Mouse (Mus musculus): ENCODE measurements around the gene Cacna1d. TPM values are rescaled to one million over a fixed set of nuclear protein-coding genes. Genes with fewer than 3 reads are reported as not detected.

Cacna1d gene
- polyA plus RNA-seq, 1 experiment from 2014 or later = 2.7 TPM

DNA sequence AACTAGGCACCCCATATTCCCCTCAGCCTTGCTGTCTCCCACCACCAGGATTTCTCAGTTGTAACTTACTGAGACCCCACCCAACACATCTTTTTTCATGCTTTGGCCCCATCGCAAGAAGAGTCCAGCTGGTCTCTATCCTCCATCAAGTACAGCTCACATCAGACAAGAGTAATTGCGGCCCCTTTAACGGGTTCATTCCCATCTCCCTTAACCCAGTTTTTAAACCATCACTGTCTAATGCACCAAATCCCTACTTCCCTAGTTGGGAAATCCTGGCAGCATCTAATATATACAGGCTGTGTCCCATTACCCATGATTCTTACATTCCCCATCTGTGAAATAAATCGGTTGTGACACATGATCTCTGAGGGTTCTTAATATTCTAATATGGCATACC lies 130.8 kb downstream of the Cacna1d start:
- no peaks in the 10 kb centered on the region for H3K4me1 ChIP-seq

DNA sequence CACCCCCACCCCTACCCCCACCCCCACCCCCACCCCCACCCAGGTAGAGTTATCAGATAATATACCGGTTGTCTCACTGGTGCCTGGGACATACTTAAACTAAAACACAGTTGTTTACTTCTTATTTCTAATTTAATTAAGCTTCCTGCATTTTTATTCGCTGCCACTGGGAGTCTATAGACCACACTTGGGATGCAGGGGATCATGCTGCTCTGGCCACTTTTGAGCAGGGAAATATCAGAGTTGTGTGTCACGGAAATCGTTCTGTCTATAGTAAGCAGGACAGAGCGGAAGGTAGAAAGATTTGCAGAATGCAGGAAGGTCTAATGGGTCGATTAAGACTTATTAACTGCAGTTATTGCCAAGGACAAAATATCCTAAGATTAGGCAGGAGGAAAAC lies 131.3 kb downstream of the Cacna1d start:
- no peak overlapping the region for H3K9ac ChIP-seq
- 81% methylated on average over 6 of the region's 6 CpGs for WGBS
- no peak overlapping the region for H3K4me2 ChIP-seq
- ATAC-seq (ENCODE audit: low FRiP score) = no peak
- H3K36me3 ChIP-seq (replicated peaks) = no peaks in the 10 kb centered on the region
- H3K4me3 ChIP-seq (replicated peaks) = no peak overlapping the region
- peaks cover 9% of the 10 kb centered on the region for H3K27me3 ChIP-seq
- no peak overlapping the region for H3K27ac ChIP-seq
- no peaks in the 10 kb centered on the region for H3K9me3 ChIP-seq
- H3K4me1 ChIP-seq = no peaks in the 10 kb centered on the region

More for the DNA sequence above, 130.8 kb downstream of the Cacna1d start:
- H3K27me3 ChIP-seq = peaks cover 4% of the 10 kb centered on the region
- no peaks in the 10 kb centered on the region for H3K36me3 ChIP-seq (replicated peaks)
- H3K9me3 ChIP-seq = no peaks in the 10 kb centered on the region
- H3K9ac ChIP-seq = no peak overlapping the region
- no peak overlapping the region for H3K27ac ChIP-seq
- H3K4me3 ChIP-seq (replicated peaks) = no peak overlapping the region
- H3K4me2 ChIP-seq = no peak overlapping the region
- ATAC-seq (ENCODE audit: low FRiP score) = no peak
- WGBS = 80% methylated on average over 4 of the region's 4 CpGs

DNA sequence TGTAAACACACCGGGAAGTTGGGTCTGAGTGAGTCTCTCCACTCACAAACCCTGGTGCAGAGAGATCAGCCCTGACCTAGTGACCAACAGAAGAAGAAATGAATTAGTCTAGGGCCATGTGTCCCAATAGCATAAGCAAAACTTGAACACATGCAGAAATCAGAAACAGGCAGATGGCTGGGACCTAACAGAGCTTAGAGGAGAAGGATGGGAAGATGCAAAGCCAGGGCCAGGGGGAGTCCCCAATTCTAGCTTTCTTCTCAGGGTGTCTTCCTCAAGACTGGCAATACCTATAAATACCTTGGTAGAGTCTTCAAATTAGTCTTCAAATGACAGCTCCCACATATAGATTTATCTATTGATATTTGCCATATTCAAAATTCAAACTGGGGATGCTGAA lies 133.2 kb downstream of the Cacna1d start:
- no peaks in the 10 kb centered on the region for H3K36me3 ChIP-seq (replicated peaks)
- no peak overlapping the region for H3K27ac ChIP-seq
- no peak overlapping the region for H3K9ac ChIP-seq
- WGBS = 70% methylated on average over 1 of the region's 1 CpGs
- no peak overlapping the region for H3K4me2 ChIP-seq
- H3K9me3 ChIP-seq = no peaks in the 10 kb centered on the region
- peaks cover 24% of the 10 kb centered on the region for H3K27me3 ChIP-seq
- ATAC-seq (ENCODE audit: low FRiP score) = no peak
- H3K4me1 ChIP-seq = peaks cover 7% of the 10 kb centered on the region
- H3K4me3 ChIP-seq (replicated peaks) = no peak overlapping the region

DNA sequence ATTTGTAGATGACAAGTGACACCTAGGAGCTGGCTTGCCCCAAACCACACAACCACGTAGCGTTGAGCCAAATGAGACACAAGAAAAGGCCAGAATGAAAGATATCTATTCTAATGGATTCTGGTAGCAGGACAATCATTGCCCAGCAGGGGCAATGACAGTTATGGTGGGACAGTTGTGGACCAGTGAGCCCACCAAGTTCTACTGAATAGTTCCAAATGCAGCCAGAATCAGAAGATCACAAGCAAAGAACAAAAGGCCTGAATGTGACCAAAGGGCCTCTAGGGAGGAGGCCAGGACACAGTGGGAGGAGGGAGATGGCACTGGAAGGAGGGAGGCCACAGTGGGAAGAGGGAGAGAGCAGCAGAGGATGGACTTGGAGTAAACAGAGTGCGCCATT lies 134.8 kb downstream of the Cacna1d start:
- Histone ChIP-seq H3K9ac (no peak overlapping the region), H3K27ac (no peak overlapping the region), H3K36me3 (replicated peaks) (no peaks in the 10 kb centered on the region), H3K27me3 (peaks cover 38% of the 10 kb centered on the region), H3K4me1 (peaks cover 20% of the 10 kb centered on the region), H3K4me2 (no peak overlapping the region), H3K9me3 (no peaks in the 10 kb centered on the region), H3K4me3 (replicated peaks) (no peak overlapping the region)
- no peak for ATAC-seq (ENCODE audit: low FRiP score)
- WGBS = 89% methylated on average over 3 of the region's 3 CpGs

DNA sequence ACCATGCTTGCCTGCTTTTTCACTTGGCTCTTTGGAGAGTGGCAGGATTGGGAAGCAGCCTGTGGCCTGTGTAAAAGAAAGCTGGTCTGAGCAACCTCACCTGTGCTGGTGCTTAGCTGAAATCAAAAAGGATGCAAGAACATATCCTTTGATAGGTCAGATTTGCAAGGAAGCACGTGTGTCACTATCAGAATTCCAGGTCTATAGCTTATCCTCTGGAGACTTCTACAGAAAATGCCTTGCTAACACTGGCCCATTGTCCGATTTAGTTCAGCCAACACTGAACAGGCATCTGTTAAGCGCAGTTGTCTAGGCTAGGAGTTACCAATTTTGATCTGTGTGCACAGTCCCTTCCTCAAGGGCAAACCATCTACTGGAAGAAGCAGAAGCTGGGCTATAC lies 136.5 kb downstream of the Cacna1d start:
- no peak for ATAC-seq (ENCODE audit: low FRiP score)
- H3K4me1 ChIP-seq = peaks cover 20% of the 10 kb centered on the region
- H3K4me3 ChIP-seq (replicated peaks) = no peak overlapping the region
- H3K9me3 ChIP-seq = no peaks in the 10 kb centered on the region
- peaks cover 44% of the 10 kb centered on the region for H3K27me3 ChIP-seq
- no peaks in the 10 kb centered on the region for H3K36me3 ChIP-seq (replicated peaks)
- no peak overlapping the region for H3K9ac ChIP-seq
- no peak overlapping the region for H3K27ac ChIP-seq
- H3K4me2 ChIP-seq = no peak overlapping the region
- WGBS = 40% methylated on average over 3 of the region's 3 CpGs

DNA sequence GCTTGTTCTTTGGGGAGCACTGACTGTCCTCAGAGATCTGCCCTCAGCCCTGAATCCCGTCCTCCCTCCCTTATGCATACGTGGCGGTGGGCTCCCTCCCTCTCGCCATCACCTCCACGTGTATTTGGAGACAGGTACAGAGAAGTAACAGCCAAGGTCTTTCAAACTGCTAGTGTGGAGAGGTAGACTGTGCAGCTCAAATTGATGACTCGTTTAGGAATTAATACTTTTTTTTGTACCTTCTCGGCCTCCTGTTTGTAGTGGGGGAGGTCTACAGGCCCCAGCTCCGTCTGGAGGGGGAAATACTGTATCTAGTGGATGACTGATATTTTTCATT lies 137.2 kb downstream of the Cacna1d start:
- 4% methylated on average over 8 of the region's 8 CpGs for WGBS
- ATAC-seq (ENCODE audit: low FRiP score) = peak; percentile 39; the same call in 1 of the 2 replicates
- H3K9me3 ChIP-seq = no peaks in the 10 kb centered on the region
- H3K27ac ChIP-seq = no peak overlapping the region
- no peaks in the 10 kb centered on the region for H3K36me3 ChIP-seq (replicated peaks)
- H3K4me3 ChIP-seq (replicated peaks) = peak overlapping the region; percentile 63
- H3K4me1 ChIP-seq = peaks cover 20% of the 10 kb centered on the region
- peak overlapping the region; percentile 88 for H3K4me2 ChIP-seq
- peak overlapping the region; percentile 71 for H3K9ac ChIP-seq
- H3K27me3 ChIP-seq = peaks cover 50% of the 10 kb centered on the region

DNA sequence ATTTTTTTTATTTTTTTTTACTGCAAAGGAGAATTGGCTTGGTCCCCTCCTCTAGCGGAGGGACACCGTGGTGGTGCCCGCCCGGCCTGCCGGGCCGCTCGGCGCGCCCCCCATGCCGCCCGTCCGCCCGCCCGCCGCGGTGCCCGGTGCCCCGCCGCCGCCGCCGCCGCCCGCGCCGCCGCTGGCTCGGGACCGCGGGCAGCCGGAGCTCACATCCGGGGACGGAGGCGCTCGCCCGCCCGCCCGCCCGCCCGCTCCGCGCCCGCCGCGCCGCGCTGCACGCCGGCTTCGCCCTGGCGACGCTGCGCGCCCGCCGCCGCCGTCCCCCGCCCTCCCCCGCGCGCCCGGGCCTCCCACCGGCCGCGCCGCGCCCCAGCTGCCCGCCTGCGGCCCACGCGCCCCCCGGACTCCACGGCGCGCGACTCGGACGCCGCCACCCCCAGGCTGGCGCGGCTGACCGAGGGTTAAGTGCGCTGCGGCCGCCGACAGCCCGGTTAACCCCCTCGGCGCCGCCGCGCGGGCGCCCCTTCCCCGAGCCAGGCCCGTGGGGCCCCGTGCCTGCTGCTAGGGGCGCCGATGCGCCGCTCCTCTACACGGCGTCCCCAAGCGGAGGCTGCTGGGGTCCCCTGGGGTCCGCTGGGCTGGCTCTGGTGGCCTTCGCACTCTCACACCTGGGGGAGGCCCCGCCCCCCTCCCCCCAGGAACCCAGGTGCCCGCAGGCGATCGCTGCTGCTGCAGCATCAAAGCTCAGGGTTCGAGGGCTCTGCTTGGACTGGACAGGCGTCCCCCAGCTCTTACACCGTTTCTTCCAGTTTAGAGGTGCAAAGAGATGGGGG lies 137.7 kb downstream of the Cacna1d start:
- H3K9ac ChIP-seq = peak overlapping the region; percentile 71
- WGBS = under 1% methylated on average over 57 of the region's 114 CpGs
- peaks cover 53% of the 10 kb centered on the region for H3K27me3 ChIP-seq
- ATAC-seq (ENCODE audit: low FRiP score) = peak; percentile 74
- peak overlapping the region; percentile 88 for H3K4me2 ChIP-seq
- H3K9me3 ChIP-seq = no peaks in the 10 kb centered on the region
- no peak overlapping the region for H3K27ac ChIP-seq
- peaks cover 20% of the 10 kb centered on the region for H3K4me1 ChIP-seq
- H3K36me3 ChIP-seq (replicated peaks) = no peaks in the 10 kb centered on the region
- H3K4me3 ChIP-seq (replicated peaks) = peak overlapping the region; percentile 63

DNA sequence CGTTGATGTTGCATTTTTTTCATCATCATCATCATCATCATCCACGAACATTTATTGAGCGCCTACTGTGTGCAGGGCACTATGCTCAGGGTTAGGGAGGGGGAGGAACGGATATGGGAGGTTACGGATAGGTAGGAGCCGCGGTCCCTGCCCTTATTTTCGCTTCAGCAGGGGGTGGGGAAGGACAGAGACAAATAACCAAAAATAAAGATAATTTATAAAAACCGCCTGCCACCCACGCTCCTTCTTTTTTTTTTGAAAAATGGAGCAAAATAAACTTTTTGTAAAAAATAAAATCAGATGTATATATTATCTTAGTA lies 138.3 kb downstream of the Cacna1d start:
- H3K27me3 ChIP-seq = peaks cover 58% of the 10 kb centered on the region
- H3K4me3 ChIP-seq (replicated peaks) = peak overlapping the region; percentile 63
- peak overlapping the region; percentile 42 for H3K9ac ChIP-seq
- H3K4me1 ChIP-seq = peaks cover 20% of the 10 kb centered on the region
- no peak overlapping the region for H3K27ac ChIP-seq
- H3K4me2 ChIP-seq = peak overlapping the region; percentile 56
- ATAC-seq (ENCODE audit: low FRiP score) = no peak
- no peaks in the 10 kb centered on the region for H3K9me3 ChIP-seq
- WGBS = 2% methylated on average over 10 of the region's 10 CpGs
- H3K36me3 ChIP-seq (replicated peaks) = no peaks in the 10 kb centered on the region

DNA sequence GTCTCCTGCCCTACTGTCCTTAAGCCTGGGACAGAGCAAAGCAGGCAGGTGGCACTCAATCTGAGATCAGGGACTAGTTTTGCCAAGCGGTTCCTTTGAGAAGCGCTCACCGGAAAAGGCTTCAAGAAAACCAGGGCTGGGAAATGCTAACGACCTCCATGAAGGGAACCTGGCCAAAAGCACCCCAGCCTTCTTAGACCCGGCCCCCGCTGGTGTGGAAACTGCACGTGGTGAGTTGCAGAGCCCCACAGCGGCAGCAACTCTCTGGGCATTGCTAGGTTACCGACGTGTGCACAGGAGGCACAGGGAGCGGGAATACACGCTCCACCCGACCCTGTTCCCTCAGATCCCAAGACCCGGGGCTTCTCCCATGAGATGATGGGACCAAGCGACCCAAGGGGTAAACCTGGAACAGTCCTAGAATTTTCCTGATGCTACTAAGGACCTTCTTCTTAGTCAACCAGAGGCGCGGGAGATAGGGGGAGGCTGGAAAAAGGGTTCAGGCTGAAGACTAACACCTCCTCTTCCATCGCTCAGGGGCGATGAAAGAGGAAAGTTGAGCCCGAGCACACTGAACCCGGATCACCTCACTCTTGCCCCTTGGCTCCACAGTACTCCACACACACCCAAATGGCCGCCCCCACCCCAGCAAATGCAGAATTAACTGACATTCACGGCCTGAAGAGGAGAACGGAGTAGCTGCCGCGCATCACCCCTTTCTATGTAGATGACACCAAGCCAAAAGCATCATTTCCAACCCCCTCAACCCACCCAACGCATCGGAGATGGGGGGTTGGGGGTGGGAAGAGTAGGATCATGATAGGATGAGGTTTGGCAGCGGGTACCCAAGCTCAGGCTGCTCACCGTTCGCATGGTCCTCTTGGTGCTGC lies 138.9 kb downstream of the Cacna1d start:
- peak overlapping the region; percentile 42 for H3K9ac ChIP-seq
- 3% methylated on average over 31 of the region's 31 CpGs for WGBS
- H3K27ac ChIP-seq = no peak overlapping the region
- peak overlapping the region; percentile 63 for H3K4me3 ChIP-seq (replicated peaks)
- no peak; the same call in 1 of the 2 replicates for ATAC-seq (ENCODE audit: low FRiP score)
- H3K4me2 ChIP-seq = peak overlapping the region; percentile 56
- H3K27me3 ChIP-seq = peaks cover 58% of the 10 kb centered on the region
- H3K4me1 ChIP-seq = peaks cover 20% of the 10 kb centered on the region
- no peaks in the 10 kb centered on the region for H3K36me3 ChIP-seq (replicated peaks)
- H3K9me3 ChIP-seq = no peaks in the 10 kb centered on the region

DNA sequence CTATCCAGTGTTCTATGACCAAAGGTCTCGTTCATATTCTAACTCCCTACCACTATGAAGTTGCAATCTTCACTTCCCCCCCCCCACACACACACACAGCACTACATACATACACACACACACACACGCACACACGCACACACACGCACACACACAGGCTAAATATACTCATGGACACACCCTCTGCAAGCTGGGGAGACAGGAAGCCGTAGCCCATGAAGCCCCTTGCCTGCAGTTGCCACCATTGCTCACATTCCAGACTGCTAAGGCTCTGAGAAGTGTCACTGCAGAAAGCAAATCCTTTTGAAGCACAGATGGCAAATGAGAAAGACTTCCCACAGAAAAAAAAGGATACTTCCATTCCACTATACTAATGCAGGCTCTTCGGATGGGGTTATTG lies 141.0 kb downstream of the Cacna1d start:
- Histone ChIP-seq H3K9ac (no peak overlapping the region), H3K9me3 (no peaks in the 10 kb centered on the region), H3K27me3 (peaks cover 52% of the 10 kb centered on the region), H3K4me3 (replicated peaks) (no peak overlapping the region), H3K36me3 (replicated peaks) (no peaks in the 10 kb centered on the region), H3K4me1 (peaks cover 20% of the 10 kb centered on the region), H3K27ac (no peak overlapping the region), H3K4me2 (no peak overlapping the region)
- whole genome bisulfite sequencing = 79% methylated on average over 6 of the region's 6 CpGs
- ATAC-seq (ENCODE audit: low FRiP score) = no peak

DNA sequence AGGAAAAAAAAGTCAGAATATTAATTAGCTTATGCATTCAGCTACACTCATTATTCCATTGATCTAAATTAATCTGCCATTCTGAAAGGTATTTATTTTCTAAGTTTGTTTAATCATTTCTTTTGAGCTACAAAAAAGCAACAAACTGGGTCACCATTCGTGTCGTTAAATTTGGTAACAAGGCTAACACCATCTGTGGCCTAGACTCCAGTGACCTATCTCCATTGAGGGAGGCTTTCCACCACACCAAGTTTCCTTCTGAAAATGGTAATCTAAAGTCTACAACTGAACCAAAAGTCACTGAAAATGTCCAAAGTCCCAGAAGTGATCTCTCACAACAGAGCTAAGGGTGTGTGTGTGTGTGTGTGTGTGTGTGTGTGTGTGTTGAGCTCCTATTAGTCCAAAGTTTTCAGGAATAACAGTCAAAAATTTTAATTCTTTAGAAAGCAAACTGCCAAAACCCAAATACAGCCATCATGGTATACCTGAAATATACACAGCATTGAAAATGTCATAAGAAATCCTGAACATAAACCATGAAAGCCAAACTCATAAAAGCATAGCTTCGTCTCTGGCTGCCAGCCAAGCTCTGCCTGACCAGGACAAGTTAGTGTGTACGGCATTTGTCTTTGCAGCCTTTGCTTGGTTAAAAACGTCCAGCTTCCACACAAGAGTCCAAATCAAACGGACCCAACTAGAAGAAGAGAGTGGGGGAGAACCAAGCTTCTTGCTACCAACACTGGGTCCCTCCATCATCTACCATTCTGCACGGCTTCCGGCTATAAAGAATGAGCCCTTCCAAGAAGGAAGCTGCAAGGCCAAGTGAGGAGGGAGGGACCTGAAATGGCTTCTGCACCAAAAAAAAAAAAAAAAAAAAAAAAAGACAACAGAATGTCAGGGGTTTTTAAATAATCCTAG lies 146.0 kb downstream of the Cacna1d start:
- peaks cover 14% of the 10 kb centered on the region for H3K27me3 ChIP-seq
- H3K4me3 ChIP-seq (replicated peaks) = no peak overlapping the region
- H3K4me1 ChIP-seq = no peaks in the 10 kb centered on the region
- H3K9ac ChIP-seq = no peak overlapping the region
- no peak for ATAC-seq (ENCODE audit: low FRiP score)
- 80% methylated on average over 8 of the region's 8 CpGs for WGBS
- no peak overlapping the region for H3K4me2 ChIP-seq
- no peak overlapping the region for H3K27ac ChIP-seq
- no peaks in the 10 kb centered on the region for H3K9me3 ChIP-seq
- H3K36me3 ChIP-seq (replicated peaks) = no peaks in the 10 kb centered on the region

DNA sequence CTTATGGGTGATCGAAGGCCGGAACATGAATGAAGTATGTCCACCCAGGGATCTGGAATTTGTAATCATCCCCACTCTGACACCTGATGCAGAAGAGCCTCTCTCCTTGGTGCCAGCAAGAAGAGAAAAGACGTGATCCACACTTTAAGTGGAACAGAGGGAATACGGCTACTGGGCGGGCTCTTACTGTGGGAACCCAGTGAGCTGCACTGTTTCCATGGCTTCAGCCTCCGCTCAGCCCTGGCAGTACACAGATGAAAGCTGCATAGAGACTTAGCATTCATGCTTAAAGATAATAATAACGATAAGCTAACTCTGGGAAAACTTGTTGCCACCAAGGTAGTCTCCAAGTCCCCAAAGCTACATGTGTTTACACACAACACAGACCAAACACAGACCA lies 147.5 kb downstream of the Cacna1d start:
- Histone ChIP-seq H3K4me3 (replicated peaks) (no peak overlapping the region), H3K9ac (no peak overlapping the region), H3K27me3 (peaks cover 7% of the 10 kb centered on the region; the same call in 1 of the 2 replicates), H3K4me2 (no peak overlapping the region), H3K9me3 (no peaks in the 10 kb centered on the region), H3K27ac (no peak overlapping the region), H3K4me1 (no peaks in the 10 kb centered on the region), H3K36me3 (replicated peaks) (no peaks in the 10 kb centered on the region)
- WGBS = 80% methylated on average over 7 of the region's 7 CpGs
- ATAC-seq (ENCODE audit: low FRiP score) = no peak
